Mouse (Mus musculus): ENCODE results near the gene Arhgef12. TPM values are rescaled to one million over a fixed set of nuclear protein-coding genes. Genes with fewer than 3 reads are reported as not detected.

The Arhgef12 gene
- total RNA-seq, 1 experiment: 23.2 TPM

GRCm38 (mm10) chr9:43133525-43133924, 26.5 kb upstream of the Arhgef12 start:
- TF ChIP-seq ZNF384 (IDR thresholded peaks at IDR 0.05; ENCODE audit: low read depth, low read length) (no peak), CHD2 (IDR thresholded peaks at IDR 0.05; ENCODE audit: low read depth, low read length) (no peak), MAFK (IDR thresholded peaks at IDR 0.05; ENCODE audit: insufficient read depth, low read depth, low read length) (no peak), HCFC1 (IDR thresholded peaks at IDR 0.05; ENCODE audit: borderline replicate concordance, insufficient read depth, low read length) (no peak), ZC3H11A (IDR thresholded peaks at IDR 0.05; ENCODE audit: borderline replicate concordance, low read depth, low read length) (no peak)
- Histone ChIP-seq H3K27ac (ENCODE audit: insufficient read depth, low read depth, low read length, poor library complexity, severe bottlenecking) (no peak overlapping the region), H3K9me3 (ENCODE audit: control insufficient read depth, insufficient read depth, low read depth, low read length) (no peaks in the 10 kb centered on the region), H3K36me3 (ENCODE audit: control insufficient read depth, insufficient read depth, low read length, poor library complexity, severe bottlenecking) (no peaks in the 10 kb centered on the region), H3K4me1 (ENCODE audit: control insufficient read depth in 2 of 2, insufficient read depth in 2 of 2, low read length in 2 of 2, poor library complexity in 1 of 2) (peaks cover 0 to 21% of the 10 kb centered on the region in 2 experiments; a peak in 2 of 4 replicates), H3K4me3 (ENCODE audit: insufficient read depth in 1 of 2, low read depth in 1 of 2, low read length in 2 of 2, poor library complexity in 1 of 2, severe bottlenecking in 1 of 2) (no peak overlapping the region), H3K9ac (ENCODE audit: insufficient read depth, low read depth, low read length, poor library complexity, severe bottlenecking) (no peak overlapping the region)
- in situ Hi-C loops (cut with MboI; ENCODE audit: low sequenced_read_pairs in 2 of 2, unreplicated experiment in 2 of 2): no loop called here
- DNase-seq (ENCODE audit: low read depth, low spot score): no peak

DNA sequence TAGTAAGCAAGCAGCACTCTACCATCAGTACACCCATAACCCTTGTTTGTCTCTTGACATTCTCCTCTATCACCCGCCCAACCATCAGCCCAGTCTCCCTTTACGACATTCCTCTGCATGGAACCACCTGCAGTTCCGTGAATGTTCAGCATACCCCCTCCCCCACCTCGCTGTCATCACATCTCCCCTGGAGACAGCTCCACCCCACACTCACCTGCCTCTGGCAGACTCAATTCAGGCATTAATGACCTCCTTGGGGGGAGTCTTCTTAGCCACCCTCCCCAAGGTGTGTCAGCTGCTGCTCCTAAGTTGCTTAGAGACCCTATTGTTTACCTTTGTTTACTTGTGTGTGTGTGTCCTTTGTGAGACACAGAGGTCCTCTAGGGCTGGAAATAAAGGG, 25.3 kb upstream of the Arhgef12 start:
- Histone ChIP-seq H3K9me3 (ENCODE audit: control insufficient read depth, insufficient read depth, low read depth, low read length) (no peaks in the 10 kb centered on the region), H3K4me3 (ENCODE audit: insufficient read depth in 1 of 2, low read depth in 1 of 2, low read length in 2 of 2, poor library complexity in 1 of 2, severe bottlenecking in 1 of 2) (no peak overlapping the region), H3K9ac (ENCODE audit: insufficient read depth, low read depth, low read length, poor library complexity, severe bottlenecking) (no peak overlapping the region), H3K4me1 (ENCODE audit: control insufficient read depth in 2 of 2, insufficient read depth in 2 of 2, low read length in 2 of 2, poor library complexity in 1 of 2) (peaks cover 0 to 21% of the 10 kb centered on the region in 2 experiments; a peak in 2 of 4 replicates), H3K36me3 (ENCODE audit: control insufficient read depth, insufficient read depth, low read length, poor library complexity, severe bottlenecking) (no peaks in the 10 kb centered on the region), H3K27ac (ENCODE audit: insufficient read depth, low read depth, low read length, poor library complexity, severe bottlenecking) (no peak overlapping the region)
- peak; percentile 47 for DNase-seq (ENCODE audit: low read depth, low spot score)
- in situ Hi-C loops (cut with MboI; ENCODE audit: low sequenced_read_pairs in 2 of 2, unreplicated experiment in 2 of 2): no loop called here
- TF ChIP-seq ZNF384 (IDR thresholded peaks at IDR 0.05; ENCODE audit: low read depth, low read length) (no peak), CHD2 (IDR thresholded peaks at IDR 0.05; ENCODE audit: low read depth, low read length) (no peak), HCFC1 (IDR thresholded peaks at IDR 0.05; ENCODE audit: borderline replicate concordance, insufficient read depth, low read length) (no peak), ZC3H11A (IDR thresholded peaks at IDR 0.05; ENCODE audit: borderline replicate concordance, low read depth, low read length) (no peak), MAFK (IDR thresholded peaks at IDR 0.05; ENCODE audit: insufficient read depth, low read depth, low read length) (no peak)

GRCm38 (mm10) chr9:43131940-43132339, 24.9 kb upstream of the Arhgef12 start:
- in situ Hi-C loops (cut with MboI; ENCODE audit: low sequenced_read_pairs in 2 of 2, unreplicated experiment in 2 of 2): no loop called here
- Histone ChIP-seq H3K27ac (ENCODE audit: insufficient read depth, low read depth, low read length, poor library complexity, severe bottlenecking) (no peak overlapping the region), H3K4me1 (ENCODE audit: control insufficient read depth in 2 of 2, insufficient read depth in 2 of 2, low read length in 2 of 2, poor library complexity in 1 of 2) (peaks cover 0 to 21% of the 10 kb centered on the region in 2 experiments; a peak in 2 of 4 replicates), H3K36me3 (ENCODE audit: control insufficient read depth, insufficient read depth, low read length, poor library complexity, severe bottlenecking) (no peaks in the 10 kb centered on the region), H3K9ac (ENCODE audit: insufficient read depth, low read depth, low read length, poor library complexity, severe bottlenecking) (no peak overlapping the region), H3K9me3 (ENCODE audit: control insufficient read depth, insufficient read depth, low read depth, low read length) (no peaks in the 10 kb centered on the region), H3K4me3 (ENCODE audit: insufficient read depth in 1 of 2, low read depth in 1 of 2, low read length in 2 of 2, poor library complexity in 1 of 2, severe bottlenecking in 1 of 2) (no peak overlapping the region)
- no peak for DNase-seq (ENCODE audit: low read depth, low spot score)
- peak; percentile 73; the same call in 1 of the 2 replicates for TF ChIP-seq MAFK (IDR thresholded peaks at IDR 0.05; ENCODE audit: insufficient read depth, low read depth, low read length)
- TF ChIP-seq ZC3H11A (IDR thresholded peaks at IDR 0.05; ENCODE audit: borderline replicate concordance, low read depth, low read length): no peak

GRCm38 (mm10) chr9:43130684-43131083, 23.6 kb upstream of the Arhgef12 start:
- in situ Hi-C loops (cut with MboI; ENCODE audit: low sequenced_read_pairs in 2 of 2, unreplicated experiment in 2 of 2): no loop called here
- Histone ChIP-seq H3K27ac (ENCODE audit: insufficient read depth, low read depth, low read length, poor library complexity, severe bottlenecking) (no peak overlapping the region), H3K4me1 (ENCODE audit: control insufficient read depth in 2 of 2, insufficient read depth in 2 of 2, low read length in 2 of 2, poor library complexity in 1 of 2) (peaks cover 0 to 21% of the 10 kb centered on the region in 2 experiments; a peak in 2 of 4 replicates), H3K36me3 (ENCODE audit: control insufficient read depth, insufficient read depth, low read length, poor library complexity, severe bottlenecking) (no peaks in the 10 kb centered on the region), H3K4me3 (ENCODE audit: insufficient read depth in 1 of 2, low read depth in 1 of 2, low read length in 2 of 2, poor library complexity in 1 of 2, severe bottlenecking in 1 of 2) (no peak overlapping the region), H3K9me3 (ENCODE audit: control insufficient read depth, insufficient read depth, low read depth, low read length) (no peaks in the 10 kb centered on the region), H3K9ac (ENCODE audit: insufficient read depth, low read depth, low read length, poor library complexity, severe bottlenecking) (no peak overlapping the region)
- no peak for DNase-seq (ENCODE audit: low read depth, low spot score)
- TF ChIP-seq ZC3H11A (IDR thresholded peaks at IDR 0.05; ENCODE audit: borderline replicate concordance, low read depth, low read length) (no peak), CHD2 (IDR thresholded peaks at IDR 0.05; ENCODE audit: low read depth, low read length) (no peak), ZNF384 (IDR thresholded peaks at IDR 0.05; ENCODE audit: low read depth, low read length) (no peak), HCFC1 (IDR thresholded peaks at IDR 0.05; ENCODE audit: borderline replicate concordance, insufficient read depth, low read length) (no peak), MAFK (IDR thresholded peaks at IDR 0.05; ENCODE audit: insufficient read depth, low read depth, low read length) (no peak)

All from ES-E14 (cell line).